Mouse (Mus musculus): ENCODE measurements around the gene Ddc. TPM values are rescaled to one million over a fixed set of nuclear protein-coding genes. Genes with fewer than 3 reads are reported as not detected.

Gene Ddc
- total RNA-seq, 1 experiment from 2014 or later: not detected

DNA sequence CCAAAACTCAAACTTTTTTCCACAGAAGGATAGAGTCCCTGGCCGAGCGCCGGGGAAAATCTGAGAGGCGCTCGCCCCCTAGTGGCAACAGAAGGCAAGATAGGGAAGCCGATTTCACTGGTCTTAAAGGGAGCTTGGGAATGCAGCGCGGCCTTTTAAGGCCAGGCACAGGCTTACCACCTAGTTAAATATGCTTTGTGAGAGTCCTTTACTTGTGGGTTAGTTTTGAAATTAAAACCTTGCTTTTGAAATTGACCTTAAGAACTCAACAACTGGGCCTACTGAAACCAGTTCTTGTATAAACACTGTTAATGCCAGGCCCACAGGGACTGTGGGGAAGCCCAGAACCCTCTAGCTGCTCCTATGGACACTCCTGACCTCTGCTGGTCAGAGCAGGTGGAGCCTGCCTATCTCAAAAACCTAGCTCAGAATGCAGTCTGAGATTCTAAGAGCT lies 109.4 kb downstream of the Ddc start:
- ATAC-seq (replicated peaks in 1 of 2; ENCODE audit: insufficient read depth in 1 of 2, low FRiP score in 2 of 2, low TSS enrichment in 1 of 2, low read depth in 1 of 2, poor library complexity in 2 of 2, severe bottlenecking in 2 of 2): peak; percentile 96 to 97

DNA sequence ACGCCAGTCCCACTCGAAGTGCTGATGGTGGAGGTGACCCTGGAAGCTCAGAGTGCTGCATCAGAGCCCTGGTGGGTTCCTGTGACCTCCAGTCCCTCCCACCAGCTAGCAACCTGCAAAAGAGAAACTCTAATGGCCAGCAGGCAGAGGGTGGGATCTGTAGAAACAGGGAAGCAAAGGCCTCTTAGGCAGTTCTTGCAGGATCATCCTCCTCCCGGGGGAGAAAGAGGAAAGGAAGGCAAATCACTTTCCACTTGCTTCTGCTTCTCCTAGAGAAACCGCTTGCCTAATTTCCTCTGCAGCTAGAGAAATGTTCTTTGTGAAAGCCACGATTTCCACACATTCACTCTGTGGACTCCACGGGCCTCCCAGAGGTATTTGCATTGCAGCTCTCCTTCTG lies 112.5 kb downstream of the Ddc start:
- no peak; a peak in 1 of 4 replicates for ATAC-seq (replicated peaks in 1 of 2; ENCODE audit: insufficient read depth in 1 of 2, low FRiP score in 2 of 2, low TSS enrichment in 1 of 2, low read depth in 1 of 2, poor library complexity in 2 of 2, severe bottlenecking in 2 of 2)

DNA sequence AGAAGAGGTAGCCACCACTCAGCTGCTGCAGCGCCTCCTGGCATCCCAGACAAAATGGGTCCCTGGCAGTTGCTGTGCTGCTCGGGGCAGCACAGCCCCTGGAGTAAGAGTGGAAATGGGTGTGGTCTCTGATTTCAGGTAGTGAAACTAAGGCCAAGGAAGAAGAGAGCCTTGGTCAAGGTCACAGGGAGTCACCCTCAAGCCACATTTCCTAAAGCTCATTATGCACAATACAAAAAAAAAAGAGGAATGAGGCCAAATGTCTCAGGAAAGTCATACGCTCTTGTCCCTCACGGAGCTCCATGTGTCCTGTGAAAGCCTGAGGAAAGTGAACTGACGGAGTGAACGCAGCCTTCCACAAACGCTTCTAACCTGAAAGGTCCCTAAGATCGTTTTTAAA lies 116.2 kb downstream of the Ddc start:
- 0 out of 4 replicates have a peak, but pooled peaks of 1 of the 2 experiments have one; percentile 19 for ATAC-seq (replicated peaks in 1 of 2; ENCODE audit: insufficient read depth in 1 of 2, low FRiP score in 2 of 2, low TSS enrichment in 1 of 2, low read depth in 1 of 2, poor library complexity in 2 of 2, severe bottlenecking in 2 of 2)

DNA sequence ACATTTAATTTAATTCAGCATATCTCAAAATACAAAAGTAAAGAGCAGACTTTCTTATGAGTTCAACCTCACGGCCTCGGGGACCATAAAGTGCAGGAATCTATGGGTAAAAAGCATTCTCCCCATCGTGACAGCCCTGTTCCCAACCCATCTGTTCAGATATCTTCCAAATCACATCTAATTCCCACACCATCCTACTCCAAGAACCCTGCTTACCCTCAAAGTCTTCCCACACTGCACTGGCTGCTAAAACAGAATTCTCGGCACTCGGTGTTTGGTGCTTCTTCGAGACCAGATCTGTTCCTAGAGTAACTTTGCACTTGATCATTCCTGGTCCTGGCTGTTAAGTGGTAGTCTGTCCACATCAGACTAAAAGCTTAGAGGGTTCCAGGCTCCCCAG lies 119.6 kb downstream of the Ddc start:
- no peak for ATAC-seq (replicated peaks in 1 of 2; ENCODE audit: insufficient read depth in 1 of 2, low FRiP score in 2 of 2, low TSS enrichment in 1 of 2, low read depth in 1 of 2, poor library complexity in 2 of 2, severe bottlenecking in 2 of 2)

DNA sequence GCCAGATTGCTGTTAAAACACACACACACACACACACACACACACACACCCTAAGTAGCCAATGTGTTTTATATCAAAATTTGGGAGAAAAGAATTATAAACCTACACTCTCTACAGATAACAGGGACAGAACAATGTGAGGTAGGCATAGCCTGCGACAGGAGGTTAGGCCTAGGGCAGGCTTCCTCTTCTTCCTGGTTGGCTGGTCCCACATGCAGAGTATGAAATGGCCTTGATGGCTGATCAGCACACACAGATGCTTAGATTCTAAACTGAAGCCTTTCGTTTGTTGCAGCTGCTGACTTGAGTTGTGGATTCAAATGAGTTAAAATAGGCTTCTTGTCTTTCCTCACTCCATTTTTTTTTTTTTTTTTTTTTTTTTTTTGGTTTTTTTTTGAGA lies 120.1 kb downstream of the Ddc start:
- ATAC-seq (replicated peaks in 1 of 2; ENCODE audit: insufficient read depth in 1 of 2, low FRiP score in 2 of 2, low TSS enrichment in 1 of 2, low read depth in 1 of 2, poor library complexity in 2 of 2, severe bottlenecking in 2 of 2): no peak

DNA sequence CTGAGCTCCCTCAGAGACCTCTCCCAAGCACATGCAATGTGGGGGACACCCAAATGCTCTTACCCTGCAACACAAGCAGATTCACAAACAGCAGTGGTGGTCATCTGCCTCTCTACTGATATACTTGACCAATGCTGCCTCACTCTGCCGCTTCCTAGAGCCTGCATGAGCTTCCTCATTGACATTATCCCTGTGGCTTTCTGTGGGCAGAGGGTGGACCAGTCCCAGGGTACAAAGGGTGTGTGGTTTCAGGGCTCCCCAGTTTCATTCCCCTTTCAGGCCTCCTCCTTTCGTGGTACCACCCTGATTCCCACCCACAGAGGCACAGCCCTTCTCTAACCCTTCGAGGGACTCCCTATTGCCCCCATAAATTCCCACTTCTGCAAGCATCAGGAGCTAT lies 120.7 kb downstream of the Ddc start:
- ATAC-seq (replicated peaks in 1 of 2; ENCODE audit: insufficient read depth in 1 of 2, low FRiP score in 2 of 2, low TSS enrichment in 1 of 2, low read depth in 1 of 2, poor library complexity in 2 of 2, severe bottlenecking in 2 of 2): no peak

DNA sequence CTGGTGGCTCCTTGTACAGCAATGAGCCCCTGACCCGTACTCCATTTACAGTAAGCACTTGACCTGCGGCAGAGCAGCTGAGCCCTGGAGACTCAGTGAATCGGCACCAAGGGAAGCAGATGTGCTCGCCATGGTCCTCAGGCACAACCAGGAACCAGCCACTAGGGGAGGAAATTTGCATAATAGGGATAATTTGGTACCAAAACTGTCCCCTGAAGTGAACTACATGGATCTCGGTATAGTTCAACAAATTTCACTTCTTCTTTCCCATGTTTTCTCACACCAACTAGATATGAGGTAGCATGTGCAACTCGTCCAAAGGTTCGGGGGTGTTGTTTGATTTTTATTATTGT lies 121.1 kb downstream of the Ddc start:
- ATAC-seq (replicated peaks in 1 of 2; ENCODE audit: insufficient read depth in 1 of 2, low FRiP score in 2 of 2, low TSS enrichment in 1 of 2, low read depth in 1 of 2, poor library complexity in 2 of 2, severe bottlenecking in 2 of 2): peak; percentile 5 to 34; a peak in 1 of 4 replicates

DNA sequence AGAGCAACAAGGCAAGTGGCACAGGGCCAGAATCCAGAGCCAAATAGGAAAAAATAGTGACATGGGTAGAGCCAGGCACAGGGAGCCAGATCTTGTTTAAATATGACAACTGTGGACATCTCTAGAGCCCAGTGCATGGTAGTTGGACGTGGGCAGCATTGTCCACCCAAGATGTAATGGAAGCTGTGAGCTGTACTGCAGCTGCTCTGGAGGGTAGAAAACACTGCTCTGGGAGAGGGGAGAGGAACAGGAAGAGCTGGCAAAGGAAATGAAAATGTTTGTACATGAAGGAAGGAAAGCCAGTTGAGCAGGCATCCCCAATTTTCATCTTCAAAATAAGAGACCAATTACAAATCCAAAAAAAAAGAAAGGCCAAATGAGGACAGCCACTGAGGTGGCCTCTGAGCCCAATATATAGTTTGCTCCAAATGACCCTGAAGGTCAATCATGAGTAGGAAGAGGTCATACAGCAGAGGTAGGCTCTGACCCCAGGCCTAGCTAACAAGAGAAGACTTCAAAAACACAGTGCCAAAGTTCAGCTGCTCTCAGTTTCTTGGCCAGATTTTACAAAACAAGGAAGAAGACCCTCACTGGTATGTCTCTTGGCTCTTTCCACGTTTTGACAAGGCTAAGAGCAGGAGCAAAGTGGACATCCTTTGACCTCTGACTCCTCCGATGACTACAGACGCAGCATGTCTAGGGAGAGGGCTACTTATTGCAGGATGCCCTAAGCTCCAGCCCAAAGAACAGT lies 121.7 kb downstream of the Ddc start:
- no peak for ATAC-seq (replicated peaks in 1 of 2; ENCODE audit: insufficient read depth in 1 of 2, low FRiP score in 2 of 2, low TSS enrichment in 1 of 2, low read depth in 1 of 2, poor library complexity in 2 of 2, severe bottlenecking in 2 of 2)

DNA sequence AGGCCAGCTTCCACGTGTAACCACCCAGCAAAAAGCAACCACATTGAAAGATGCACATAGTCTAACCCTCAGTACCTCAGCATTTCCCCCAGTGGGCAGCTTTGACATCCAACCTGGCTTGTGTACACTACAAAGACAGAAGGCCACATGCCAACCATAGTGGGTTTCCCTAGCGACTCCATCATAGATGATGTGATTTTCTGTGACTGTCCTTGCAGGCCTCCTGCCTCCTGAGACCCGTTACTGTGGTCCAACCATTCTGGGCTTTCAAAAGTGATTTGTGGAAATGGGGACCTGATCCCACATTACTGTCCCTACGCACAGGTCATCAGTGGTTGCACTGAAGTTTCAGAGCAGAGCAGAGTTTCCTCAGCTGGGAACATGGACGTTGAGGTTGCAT lies 123.1 kb downstream of the Ddc start:
- no peak for ATAC-seq (replicated peaks in 1 of 2; ENCODE audit: insufficient read depth in 1 of 2, low FRiP score in 2 of 2, low TSS enrichment in 1 of 2, low read depth in 1 of 2, poor library complexity in 2 of 2, severe bottlenecking in 2 of 2)

DNA sequence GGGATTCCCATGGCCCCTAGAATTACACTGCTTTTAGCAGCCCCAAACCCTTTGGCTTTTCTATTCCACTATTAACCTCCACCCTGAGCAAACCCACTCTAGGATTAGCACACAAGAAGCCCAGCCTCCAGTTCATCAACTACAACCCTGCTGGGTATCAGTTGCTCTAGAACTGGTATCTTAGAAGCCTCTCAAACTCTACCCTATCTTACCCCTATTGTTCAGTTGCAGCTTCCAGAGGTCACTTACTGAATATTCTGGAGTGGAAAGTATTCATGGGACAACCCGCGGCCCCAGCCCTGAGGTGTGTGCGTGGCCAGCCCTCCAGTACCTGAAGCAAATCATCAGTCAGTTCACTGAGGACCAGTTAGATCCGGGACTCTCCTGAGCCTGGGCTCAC lies 123.6 kb downstream of the Ddc start:
- ATAC-seq (replicated peaks in 1 of 2; ENCODE audit: insufficient read depth in 1 of 2, low FRiP score in 2 of 2, low TSS enrichment in 1 of 2, low read depth in 1 of 2, poor library complexity in 2 of 2, severe bottlenecking in 2 of 2): no peak

DNA sequence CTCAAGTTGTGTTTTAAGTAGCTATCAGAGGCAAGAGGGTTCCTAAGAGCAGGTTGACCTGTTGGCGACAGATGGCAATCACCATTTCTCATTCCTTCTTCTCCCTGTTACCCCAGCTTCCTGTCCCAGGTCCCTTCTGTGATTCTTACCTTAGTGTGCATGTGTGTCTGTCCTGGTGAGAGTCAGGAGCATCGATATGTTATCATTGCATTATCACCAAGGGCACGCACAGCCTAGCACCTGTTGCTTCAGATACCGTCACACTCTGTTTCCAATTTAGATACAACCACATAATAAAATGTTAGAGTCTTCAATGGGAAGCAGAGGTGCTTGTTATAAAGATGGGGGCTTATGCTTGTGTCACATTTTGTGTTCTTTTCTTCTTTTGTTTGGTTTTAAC lies 125.7 kb downstream of the Ddc start:
- ATAC-seq (replicated peaks in 1 of 2; ENCODE audit: insufficient read depth in 1 of 2, low FRiP score in 2 of 2, low TSS enrichment in 1 of 2, low read depth in 1 of 2, poor library complexity in 2 of 2, severe bottlenecking in 2 of 2): no peak

DNA sequence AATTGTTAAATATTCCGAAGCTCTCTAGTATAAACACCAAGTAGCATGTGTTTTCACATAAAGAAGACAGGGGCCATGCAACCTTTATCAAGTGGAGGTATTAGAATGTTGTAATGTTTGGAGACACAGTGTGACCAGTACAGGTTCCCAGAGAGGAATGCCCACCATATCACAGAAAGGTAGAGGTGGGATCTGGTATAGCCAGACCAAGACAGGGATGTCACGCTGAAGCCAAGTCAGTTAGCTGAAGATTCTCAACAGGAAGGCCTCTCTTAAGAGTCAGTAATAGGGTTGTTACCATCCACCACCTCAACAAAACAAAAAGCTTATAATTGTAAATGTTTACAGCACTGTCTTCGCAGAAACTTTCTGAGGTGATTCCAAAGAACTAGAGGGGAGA lies 127.3 kb downstream of the Ddc start:
- ATAC-seq (replicated peaks in 1 of 2; ENCODE audit: insufficient read depth in 1 of 2, low FRiP score in 2 of 2, low TSS enrichment in 1 of 2, low read depth in 1 of 2, poor library complexity in 2 of 2, severe bottlenecking in 2 of 2): no peak

DNA sequence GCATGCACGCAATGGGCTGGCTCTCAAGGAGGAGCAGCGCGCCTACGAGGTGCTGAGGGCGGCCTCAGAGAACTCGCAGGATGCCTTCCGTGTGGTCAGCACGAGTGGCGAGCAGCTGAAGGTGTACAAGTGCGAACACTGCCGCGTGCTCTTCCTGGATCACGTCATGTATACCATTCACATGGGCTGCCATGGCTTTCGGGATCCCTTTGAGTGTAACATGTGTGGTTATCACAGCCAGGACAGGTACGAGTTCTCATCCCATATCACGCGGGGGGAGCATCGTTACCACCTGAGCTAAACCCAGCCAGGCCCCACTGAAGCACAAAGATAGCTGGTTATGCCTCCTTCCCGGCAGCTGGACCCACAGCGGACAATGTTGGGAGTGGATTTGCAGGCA lies 128.7 kb downstream of the Ddc start:
- no peak for ATAC-seq (replicated peaks in 1 of 2; ENCODE audit: insufficient read depth in 1 of 2, low FRiP score in 2 of 2, low TSS enrichment in 1 of 2, low read depth in 1 of 2, poor library complexity in 2 of 2, severe bottlenecking in 2 of 2)

DNA sequence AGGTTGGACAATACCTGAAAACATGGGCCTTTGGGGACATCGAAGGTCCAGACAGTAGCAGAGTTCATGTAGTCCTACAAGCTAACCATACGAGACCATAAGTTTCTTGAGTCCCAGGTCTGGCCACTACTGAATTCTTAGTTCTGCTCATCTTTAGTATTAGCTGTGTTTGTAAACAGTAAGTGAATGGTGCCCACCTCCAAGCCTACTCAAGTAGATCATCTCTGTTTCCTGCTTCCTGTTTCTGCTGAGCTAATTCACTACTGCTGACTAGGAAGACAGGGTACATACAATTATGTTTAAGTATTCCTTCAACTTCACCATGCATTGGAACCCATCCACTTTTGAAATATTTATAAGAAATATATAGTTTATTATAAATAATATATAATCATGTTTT lies 129.9 kb downstream of the Ddc start:
- no peak for ATAC-seq (replicated peaks in 1 of 2; ENCODE audit: insufficient read depth in 1 of 2, low FRiP score in 2 of 2, low TSS enrichment in 1 of 2, low read depth in 1 of 2, poor library complexity in 2 of 2, severe bottlenecking in 2 of 2)

DNA sequence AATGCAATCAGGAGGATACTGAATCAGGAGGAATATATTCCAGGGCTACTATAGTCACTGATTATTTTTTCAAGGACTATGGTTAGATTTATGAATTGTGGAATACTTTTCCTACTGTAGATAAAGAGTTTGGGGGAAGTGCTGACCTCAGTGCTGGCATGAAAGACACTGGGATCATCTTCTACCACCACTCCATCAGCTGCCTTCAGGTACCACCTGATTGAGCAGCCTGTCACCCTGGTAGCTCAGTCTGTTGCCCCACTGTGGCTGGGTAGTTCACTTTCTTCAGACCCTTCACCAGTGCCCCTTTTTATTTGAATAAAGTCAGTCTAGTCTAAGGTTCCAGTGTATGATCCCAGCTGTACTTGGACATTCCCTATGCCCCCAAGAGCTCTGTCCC lies 131.2 kb downstream of the Ddc start:
- no peak for ATAC-seq (replicated peaks in 1 of 2; ENCODE audit: insufficient read depth in 1 of 2, low FRiP score in 2 of 2, low TSS enrichment in 1 of 2, low read depth in 1 of 2, poor library complexity in 2 of 2, severe bottlenecking in 2 of 2)

DNA sequence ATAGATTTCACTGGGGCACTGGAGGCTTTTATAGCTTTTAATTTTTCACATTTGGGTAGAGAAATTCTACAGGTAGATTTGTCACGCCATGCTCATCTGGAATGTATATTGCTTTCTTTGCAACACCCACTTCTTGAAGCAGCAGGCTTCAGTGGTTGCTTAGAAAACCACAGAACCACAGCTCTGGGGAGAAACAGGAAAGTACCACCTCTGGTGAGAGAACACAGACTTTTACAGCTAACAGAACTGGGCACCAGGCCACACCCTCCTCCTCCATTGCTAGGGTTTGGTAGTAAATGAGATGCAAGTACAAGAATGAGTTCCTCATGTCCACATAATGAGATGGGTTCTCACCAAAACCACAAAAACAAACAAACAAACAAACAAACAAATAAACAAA lies 131.8 kb downstream of the Ddc start:
- ATAC-seq (replicated peaks in 1 of 2; ENCODE audit: insufficient read depth in 1 of 2, low FRiP score in 2 of 2, low TSS enrichment in 1 of 2, low read depth in 1 of 2, poor library complexity in 2 of 2, severe bottlenecking in 2 of 2): peak; percentile 74 to 77

DNA sequence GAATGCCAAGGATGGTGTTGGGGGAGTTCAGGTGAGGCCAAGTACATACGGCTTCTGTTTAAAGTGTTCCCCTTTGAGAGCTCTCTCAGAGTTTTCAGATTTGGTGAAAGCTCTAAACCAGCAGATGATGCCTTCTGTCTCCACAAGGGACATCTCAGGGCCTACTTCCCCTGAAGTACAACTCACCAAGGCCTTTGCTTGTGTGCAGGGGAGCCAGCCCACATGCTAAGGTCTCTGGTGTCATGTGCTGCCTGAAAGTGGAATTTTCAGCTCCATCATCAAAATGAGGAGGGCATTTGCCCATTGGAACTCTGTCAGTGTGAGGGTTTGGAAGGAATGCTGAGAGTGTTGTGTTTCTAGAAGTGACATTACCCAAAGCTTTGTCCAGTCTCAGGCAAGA lies 132.5 kb downstream of the Ddc start:
- no peak for ATAC-seq (replicated peaks in 1 of 2; ENCODE audit: insufficient read depth in 1 of 2, low FRiP score in 2 of 2, low TSS enrichment in 1 of 2, low read depth in 1 of 2, poor library complexity in 2 of 2, severe bottlenecking in 2 of 2)
